Mouse (Mus musculus): ENCODE results near the gene Mixl1. TPM values are rescaled to one million over a fixed set of nuclear protein-coding genes. Genes with fewer than 3 reads are reported as not detected.

The Mixl1 gene
- polyA plus RNA-seq (2015; fragmentation: Nextera tagmentation; extraction: Ambion mirVana), result not detected in 2 replicates

DNA sequence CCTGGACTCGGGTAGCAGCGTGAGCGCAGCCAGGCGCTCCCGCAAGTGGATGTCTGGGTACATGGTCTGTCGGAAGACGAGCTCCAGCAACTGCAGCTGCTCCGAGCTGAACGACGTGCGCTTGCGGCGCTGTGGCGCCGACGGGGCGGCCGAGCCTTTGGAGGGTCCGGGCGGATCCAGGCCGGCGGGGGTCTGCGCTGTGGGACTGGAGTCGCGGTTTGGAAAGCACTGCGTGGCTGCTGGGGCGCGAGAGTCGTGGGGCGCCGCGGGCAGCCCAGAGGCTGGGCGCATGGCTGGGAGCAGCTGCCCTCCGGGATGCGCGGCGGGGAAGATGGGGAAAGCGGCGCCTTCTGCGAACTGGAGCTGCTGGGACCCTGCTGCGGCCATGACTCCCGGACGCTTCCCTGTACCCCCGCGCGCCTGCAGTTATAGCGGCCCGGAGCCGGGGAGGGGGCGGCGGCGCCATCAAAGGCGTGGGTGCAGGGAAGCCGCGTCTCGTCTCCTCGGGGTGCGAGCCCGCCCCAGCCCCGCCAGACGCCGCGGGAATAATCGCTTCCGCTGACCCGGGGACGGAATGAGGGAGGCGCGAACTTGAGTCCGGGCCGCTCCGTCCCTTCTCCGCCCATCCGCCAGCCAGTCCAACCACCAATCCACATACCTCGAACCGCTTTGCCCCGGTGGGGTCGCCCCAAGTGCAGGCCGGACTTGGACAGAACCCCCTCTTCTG lies at the start of gene Mixl1:
Gene Mixl1 (minus strand): TSS at position 409 of the 727 bp plus-strand sequence.
- H3K4me3 ChIP-seq (ENCODE audit: low read depth, low read length), result peak within 1 kb of the TSS; percentile 33
- ATAC-seq, result peak; percentile 32
- H3K27me3 ChIP-seq (replicated peaks; ENCODE audit: insufficient read depth, low read length), result peaks cover 23% of the 10 kb centered on the region; the same call in 1 of the 2 replicates

GRCm38 (mm10) chr1:180729231-180729630 lies 32.4 kb upstream of the Mixl1 start:
- Histone ChIP-seq H3K4me2 (replicated peaks; ENCODE audit: low read depth, low read length) (no peak overlapping the region), H3K4me3 (ENCODE audit: low read depth, low read length) (no peak overlapping the region), H3K4me1 (ENCODE audit: insufficient read depth, low read depth, low read length) (peaks cover 12% of the 10 kb centered on the region), H3K9ac (replicated peaks; ENCODE audit: low read depth) (no peak overlapping the region), H3K9me3 (ENCODE audit: low read length) (no peaks in the 10 kb centered on the region), H3K27ac (ENCODE audit: low read length) (no peak overlapping the region), H3K36me3 (ENCODE audit: insufficient read depth, low read length) (0 out of 2 replicates have a peak, but pooled peaks cover 1% of the 10 kb centered on the region), H3K27me3 (replicated peaks; ENCODE audit: insufficient read depth, low read length) (no peaks in the 10 kb centered on the region)
- ATAC-seq, result no peak
- no peak for DNase-seq (ENCODE audit: low spot score)
- 82% methylated on average over 3 of the region's 3 CpGs for WGBS
- TF ChIP-seq CTCF (IDR thresholded peaks at IDR 0.05) (no peak), EP300 (IDR thresholded peaks at IDR 0.05) (no peak)

More for the DNA sequence above, at the start of gene Mixl1:
- Histone ChIP-seq H3K9me3 (ENCODE audit: low read length) (no peaks in the 10 kb centered on the region), H3K9ac (replicated peaks; ENCODE audit: low read depth) (no peak within 1 kb of the TSS), H3K4me1 (ENCODE audit: insufficient read depth, low read depth, low read length) (no peaks in the 10 kb centered on the region), H3K36me3 (ENCODE audit: insufficient read depth, low read length) (no peaks in the 10 kb centered on the region), H3K4me2 (replicated peaks; ENCODE audit: low read depth, low read length) (peak within 1 kb of the TSS; percentile 61), H3K27ac (ENCODE audit: low read length) (no peak within 1 kb of the TSS)
- DNase-seq (ENCODE audit: low spot score), result peak; percentile 15
- no peak for TF ChIP-seq EP300 (IDR thresholded peaks at IDR 0.05)
- no peak for TF ChIP-seq CTCF (IDR thresholded peaks at IDR 0.05)
- 1% methylated on average over 51 of the region's 79 CpGs for WGBS

DNA sequence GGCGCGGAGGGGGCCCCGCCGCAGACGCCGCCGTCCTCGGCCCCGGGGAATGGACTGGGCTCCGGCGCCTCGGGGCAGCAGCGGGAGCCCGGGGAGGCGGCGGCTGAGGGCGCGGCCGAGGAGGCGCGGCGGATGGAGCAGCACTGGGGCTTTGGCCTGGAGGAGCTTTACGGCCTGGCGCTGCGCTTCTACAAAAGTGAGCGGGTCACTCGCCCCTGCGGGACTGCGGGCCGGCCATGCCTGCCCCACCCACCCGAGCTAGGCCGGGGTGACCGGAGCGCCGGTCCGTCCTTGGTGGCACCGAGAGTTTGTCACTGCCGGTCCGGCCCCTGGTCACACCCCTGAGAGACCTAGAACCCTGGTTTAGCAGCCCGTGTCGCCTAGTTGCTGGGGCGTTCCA lies 29.3 kb upstream of the Mixl1 start:
- DNase-seq (ENCODE audit: low spot score), result peak; percentile 65
- peak overlapping the region; percentile 96 for H3K4me3 ChIP-seq (ENCODE audit: low read depth, low read length)
- peak overlapping the region; percentile 95 for H3K27ac ChIP-seq (ENCODE audit: low read length)
- H3K9ac ChIP-seq (replicated peaks; ENCODE audit: low read depth), result peak overlapping the region; percentile 86
- peak; percentile 82 for ATAC-seq
- no peaks in the 10 kb centered on the region for H3K27me3 ChIP-seq (replicated peaks; ENCODE audit: insufficient read depth, low read length)
- no peaks in the 10 kb centered on the region for H3K9me3 ChIP-seq (ENCODE audit: low read length)
- peak overlapping the region; percentile 86 for H3K4me2 ChIP-seq (replicated peaks; ENCODE audit: low read depth, low read length)
- TF ChIP-seq EP300 (IDR thresholded peaks at IDR 0.05) (no peak), CTCF (IDR thresholded peaks at IDR 0.05) (no peak)
- H3K36me3 ChIP-seq (ENCODE audit: insufficient read depth, low read length), result no peaks in the 10 kb centered on the region
- under 1% methylated on average over 31 of the region's 42 CpGs for WGBS
- H3K4me1 ChIP-seq (ENCODE audit: insufficient read depth, low read depth, low read length), result peaks cover 12% of the 10 kb centered on the region

GRCm38 (mm10) chr1:180725704-180726179 lies 28.9 kb upstream of the Mixl1 start, which contains the start of gene Acbd3:
Acbd3 (plus strand) TSS chr1:180726043.
- H3K36me3 ChIP-seq (ENCODE audit: insufficient read depth, low read length), result no peaks in the 10 kb centered on the region
- peaks cover 12% of the 10 kb centered on the region for H3K4me1 ChIP-seq (ENCODE audit: insufficient read depth, low read depth, low read length)
- H3K27me3 ChIP-seq (replicated peaks; ENCODE audit: insufficient read depth, low read length), result no peaks in the 10 kb centered on the region
- ATAC-seq, result peak; percentile 97
- DNase-seq (ENCODE audit: low spot score), result peak; percentile 96
- peak within 1 kb of the TSS; percentile 86 for H3K9ac ChIP-seq (replicated peaks; ENCODE audit: low read depth)
- WGBS, result under 1% methylated on average over 48 of the region's 52 CpGs
- H3K27ac ChIP-seq (ENCODE audit: low read length), result peak within 1 kb of the TSS; percentile 95
- no peaks in the 10 kb centered on the region for H3K9me3 ChIP-seq (ENCODE audit: low read length)
- H3K4me3 ChIP-seq (ENCODE audit: low read depth, low read length), result peak within 1 kb of the TSS; percentile 96
- H3K4me2 ChIP-seq (replicated peaks; ENCODE audit: low read depth, low read length), result peak within 1 kb of the TSS; percentile 86
- TF ChIP-seq CTCF (IDR thresholded peaks at IDR 0.05) (peak; percentile 27; the same call in 1 of the 2 replicates), EP300 (IDR thresholded peaks at IDR 0.05) (no peak)

- DNase-seq (ENCODE audit: low spot score), result no peak
- no peak for ATAC-seq
- Histone ChIP-seq H3K36me3 (ENCODE audit: insufficient read depth, low read length) (no peaks in the 10 kb centered on the region), H3K9me3 (ENCODE audit: low read length) (no peaks in the 10 kb centered on the region), H3K4me1 (ENCODE audit: insufficient read depth, low read depth, low read length) (peaks cover 8% of the 10 kb centered on the region), H3K4me2 (replicated peaks; ENCODE audit: low read depth, low read length) (no peak overlapping the region), H3K27me3 (replicated peaks; ENCODE audit: insufficient read depth, low read length) (no peaks in the 10 kb centered on the region), H3K9ac (replicated peaks; ENCODE audit: low read depth) (no peak overlapping the region), H3K27ac (ENCODE audit: low read length) (no peak overlapping the region), H3K4me3 (ENCODE audit: low read depth, low read length) (no peak overlapping the region)
- 10% methylated on average over 1 of the region's 1 CpGs for WGBS
- TF ChIP-seq EP300 (IDR thresholded peaks at IDR 0.05) (no peak), CTCF (IDR thresholded peaks at IDR 0.05) (no peak)
These were observed 26.9 kb upstream of the Mixl1 start for GRCm38 (mm10) chr1:180723701-180724238.

- Histone ChIP-seq H3K9me3 (ENCODE audit: low read length) (no peaks in the 10 kb centered on the region), H3K4me3 (ENCODE audit: low read depth, low read length) (no peak overlapping the region), H3K36me3 (ENCODE audit: insufficient read depth, low read length) (no peaks in the 10 kb centered on the region), H3K9ac (replicated peaks; ENCODE audit: low read depth) (no peak overlapping the region), H3K27me3 (replicated peaks; ENCODE audit: insufficient read depth, low read length) (no peaks in the 10 kb centered on the region), H3K4me2 (replicated peaks; ENCODE audit: low read depth, low read length) (no peak overlapping the region), H3K27ac (ENCODE audit: low read length) (no peak overlapping the region), H3K4me1 (ENCODE audit: insufficient read depth, low read depth, low read length) (peaks cover 5% of the 10 kb centered on the region)
- TF ChIP-seq CTCF (IDR thresholded peaks at IDR 0.05) (no peak), EP300 (IDR thresholded peaks at IDR 0.05) (no peak)
- DNase-seq (ENCODE audit: low spot score) (no peak), ATAC-seq (no peak)
- 52% methylated on average over 1 of the region's 1 CpGs for WGBS
These were observed 25.8 kb upstream of the Mixl1 start for GRCm38 (mm10) chr1:180722608-180723007.
